Mouse (Mus musculus): ENCODE measurements around the gene Tubgcp2.

Gene Tubgcp2

GRCm38 (mm10) chr7:140036281-140037170 lies at the start of gene Tubgcp2, which contains the start of gene Zfp511:
Gene Tubgcp2 (minus strand): TSS chr7:140036669.
Gene Zfp511 (plus strand): TSS chr7:140036391.
- in situ Hi-C loops (cut with MseI, MboI), result no loop called here

- in situ Hi-C loops (cut with MseI, MboI), result loop anchor here (5.0 to 25.0 kb wide), 2 partner anchors 60 to 730 kb away; partner anchors contain the start of gene Zfp941 (in 1 of the 2)
These were observed 45.8 kb upstream of the Tubgcp2 start, which contains the start of gene Caly for GRCm38 (mm10) chr7:140082242-140082678. Gene Caly (minus strand): TSS chr7:140082548.

DNA sequence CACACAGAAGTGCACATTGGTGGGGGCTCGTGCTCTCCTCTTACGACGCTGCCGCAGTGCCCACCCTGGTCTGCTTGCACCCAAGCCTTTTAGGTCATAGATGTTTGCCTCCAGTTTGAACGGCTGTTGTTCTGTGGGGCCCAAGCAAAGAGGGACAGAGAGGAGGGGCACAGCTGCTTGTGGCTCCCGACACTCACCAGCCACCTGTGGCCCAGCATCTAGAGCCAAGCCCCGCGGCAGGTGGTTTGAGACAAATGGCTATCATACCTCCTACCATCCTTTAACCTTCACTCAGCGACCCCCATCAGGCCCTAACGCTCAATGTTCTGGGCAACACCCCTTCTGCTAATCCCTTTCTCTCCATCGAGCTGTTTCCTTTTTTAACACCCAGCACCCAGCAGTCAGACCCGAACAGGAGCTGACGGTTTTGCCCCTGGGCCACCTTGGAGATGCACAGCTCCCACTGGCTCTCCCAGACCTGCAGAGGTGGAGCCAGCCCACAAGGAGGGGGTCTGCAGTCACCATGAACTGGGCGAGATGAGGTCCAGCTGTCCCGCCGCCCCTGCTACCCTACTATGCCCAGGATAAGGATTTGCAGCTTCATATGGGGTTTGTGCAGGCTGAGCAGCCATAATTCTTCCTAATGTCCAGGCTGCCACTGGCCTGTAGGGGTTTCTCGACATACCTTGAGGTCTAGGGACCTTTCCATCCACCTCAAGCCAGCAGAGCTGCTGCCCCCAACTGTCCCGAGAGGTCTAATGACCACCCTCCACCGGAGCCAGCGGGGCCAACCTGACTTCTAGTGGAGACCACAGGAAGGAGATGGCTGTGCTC lies 45.2 kb upstream of the Tubgcp2 start:
- in situ Hi-C loops (cut with MseI, MboI), result loop anchor here (5.0 to 25.0 kb wide), 2 partner anchors 61 to 731 kb away; partner anchors contain the start of gene Zfp941 (in 1 of the 2)

DNA sequence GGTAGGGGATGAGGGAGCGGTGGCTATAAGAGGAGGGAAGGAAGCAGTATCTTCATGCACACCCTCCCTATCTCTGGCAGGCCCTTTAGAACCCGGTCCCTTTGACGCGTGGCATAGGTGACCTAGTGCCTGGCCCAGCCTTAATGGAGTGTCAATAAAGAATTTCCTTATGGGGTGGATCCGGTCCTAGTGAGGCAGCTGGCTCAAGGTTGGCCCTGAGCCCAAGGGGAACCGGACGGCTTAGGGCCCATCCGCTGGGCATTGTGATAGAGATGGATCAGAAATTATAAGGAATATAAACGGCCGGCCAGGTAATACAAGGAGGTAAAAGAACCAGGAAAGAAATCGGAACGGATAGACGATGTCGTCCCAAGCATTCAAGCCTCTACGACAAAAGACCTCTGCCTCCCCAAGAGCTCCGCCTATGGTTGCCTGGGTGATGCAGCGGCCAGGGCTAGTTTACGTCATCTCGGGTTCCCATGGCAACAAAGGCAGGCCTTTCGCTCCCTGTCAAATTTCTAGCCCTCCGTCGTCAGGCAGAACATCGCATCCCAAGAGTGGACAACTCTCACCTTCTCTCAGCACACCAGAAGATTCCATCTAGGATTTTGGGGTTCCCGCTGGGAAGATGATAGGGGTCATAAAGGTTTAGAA lies 44.2 kb upstream of the Tubgcp2 start:
- in situ Hi-C loops (cut with MseI, MboI), result loop anchor here (5.0 to 25.0 kb wide), 2 partner anchors 62 to 732 kb away; partner anchors contain the start of gene Zfp941 (in 1 of the 2)

GRCm38 (mm10) chr7:140078711-140079110 lies 42.2 kb upstream of the Tubgcp2 start:
- in situ Hi-C loops (cut with MseI, MboI), result loop anchor here in 1 of 2 experiments (5.0 to 25.0 kb wide), 2 partner anchors 64 to 734 kb away; partner anchors contain the start of gene Zfp941

- in situ Hi-C loops (cut with MseI, MboI), result loop anchor here in 1 of 2 experiments (5.0 to 25.0 kb wide), 2 partner anchors 65 to 735 kb away; partner anchors contain the start of gene Zfp941
These were observed 41.2 kb upstream of the Tubgcp2 start for GRCm38 (mm10) chr7:140077698-140078097.

DNA sequence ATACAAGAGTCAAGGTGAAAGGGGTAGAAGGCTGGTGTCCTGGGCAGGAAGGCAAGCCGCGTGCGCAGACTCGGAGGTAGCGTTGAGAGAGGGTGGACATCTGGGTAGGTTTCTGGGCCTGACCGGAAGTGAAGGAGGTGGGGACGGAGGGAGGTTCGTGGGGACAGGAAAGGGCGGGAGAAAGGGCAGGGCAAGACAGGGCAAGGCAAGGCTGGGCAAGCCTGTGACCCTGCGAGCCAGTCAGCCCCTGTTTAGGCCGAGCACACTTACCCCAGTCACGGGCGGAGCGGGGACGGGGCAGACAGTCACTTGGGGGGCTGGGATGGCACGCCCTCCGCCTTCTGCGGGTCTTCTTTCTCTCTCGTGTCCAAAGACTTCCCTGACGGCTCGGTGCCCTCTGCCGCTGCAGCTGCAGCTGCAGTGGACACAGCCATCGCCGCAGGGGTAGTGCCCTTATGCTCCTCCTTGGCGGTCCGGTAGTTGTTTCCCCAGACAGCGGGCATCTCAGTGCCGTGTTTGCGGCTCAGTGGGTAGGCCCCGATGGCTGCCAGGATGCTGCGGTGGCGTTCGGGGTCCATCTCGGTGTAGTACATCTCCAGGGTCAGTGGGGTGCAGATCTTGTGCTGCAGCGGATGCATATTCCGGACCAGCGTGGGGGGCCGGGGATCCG lies 33.7 kb upstream of the Tubgcp2 start:
- in situ Hi-C loops (cut with MseI, MboI), result no loop called here

- in situ Hi-C loops (cut with MseI, MboI), result loop anchor here in 1 of 2 experiments (10.0 kb wide), 2 partner anchors 103 to 163 kb away; no protein-coding TSS in a partner anchor
These were observed 30.9 kb upstream of the Tubgcp2 start for GRCm38 (mm10) chr7:140067397-140067796.

- in situ Hi-C loops (cut with MseI, MboI), result loop anchor here (5.0 to 10.0 kb wide), 3 partner anchors 86 to 158 kb away; partner anchors contain the start of gene 6430531B16Rik (in 1 of the 2)
These were observed 26.6 kb upstream of the Tubgcp2 start for GRCm38 (mm10) chr7:140063092-140063491.

- in situ Hi-C loops (cut with MseI, MboI), result loop anchor here (5.0 to 10.0 kb wide), 3 partner anchors 85 to 158 kb away; partner anchors contain the start of gene 6430531B16Rik (in 1 of the 2)
These were observed 25.8 kb upstream of the Tubgcp2 start for GRCm38 (mm10) chr7:140062307-140062706.

GRCm38 (mm10) chr7:140061832-140062130 lies 25.3 kb upstream of the Tubgcp2 start:
- in situ Hi-C loops (cut with MseI, MboI), result loop anchor here (5.0 to 10.0 kb wide), 3 partner anchors 84 to 157 kb away; partner anchors contain the start of gene 6430531B16Rik (in 1 of the 2)

DNA sequence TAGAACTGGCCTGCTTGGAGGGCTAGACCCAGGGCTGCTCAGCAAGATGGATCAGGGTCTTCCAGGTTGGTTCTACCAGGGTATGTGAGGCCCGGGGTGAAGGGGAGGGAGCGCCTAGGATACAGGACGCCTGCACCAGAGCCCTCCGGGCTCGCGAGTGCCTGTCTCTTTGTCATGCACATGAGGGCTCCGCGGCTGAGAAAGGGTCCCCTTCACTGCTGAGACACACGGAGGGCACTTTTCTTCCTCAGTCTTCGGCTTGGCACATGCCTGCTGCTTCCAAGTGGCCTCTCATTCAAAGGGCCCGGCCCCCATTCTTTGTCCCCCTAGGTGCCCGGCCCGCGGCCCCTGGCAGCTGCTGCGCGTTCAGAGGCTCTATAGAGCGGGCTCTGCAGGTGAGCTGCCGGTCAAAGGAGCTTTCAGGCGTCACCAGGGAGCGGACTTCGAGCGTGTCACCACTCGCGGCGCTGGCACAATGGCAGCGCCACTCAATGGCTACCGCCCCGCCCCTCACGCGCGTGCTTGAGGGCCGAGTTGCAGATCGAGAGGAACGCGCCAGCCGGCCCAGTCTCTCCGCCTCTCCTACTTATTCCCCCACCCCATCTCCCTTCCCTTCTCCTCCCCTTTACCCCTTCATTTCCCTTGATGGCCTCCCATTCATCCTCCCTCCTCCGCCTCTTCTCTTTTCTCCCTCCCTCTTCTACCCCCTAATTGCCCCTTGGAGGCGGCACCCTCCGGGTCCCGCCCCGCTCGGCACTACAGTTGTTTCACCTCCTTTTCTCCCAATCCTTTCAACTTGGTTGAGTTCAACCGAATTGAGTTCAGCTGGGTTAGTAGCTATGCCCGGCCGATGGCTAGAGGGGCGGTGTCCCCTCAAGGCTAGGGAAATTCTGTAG lies 24.7 kb upstream of the Tubgcp2 start:
- in situ Hi-C loops (cut with MseI, MboI), result loop anchor here (5.0 to 10.0 kb wide), 3 partner anchors 84 to 156 kb away; partner anchors contain the start of gene 6430531B16Rik (in 1 of the 2)

GRCm38 (mm10) chr7:140059601-140060000 lies 23.1 kb upstream of the Tubgcp2 start:
- in situ Hi-C loops (cut with MseI, MboI), result no loop called here

- in situ Hi-C loops (cut with MseI, MboI), result no loop called here
These were observed 22.1 kb upstream of the Tubgcp2 start for GRCm38 (mm10) chr7:140058528-140058927.

DNA sequence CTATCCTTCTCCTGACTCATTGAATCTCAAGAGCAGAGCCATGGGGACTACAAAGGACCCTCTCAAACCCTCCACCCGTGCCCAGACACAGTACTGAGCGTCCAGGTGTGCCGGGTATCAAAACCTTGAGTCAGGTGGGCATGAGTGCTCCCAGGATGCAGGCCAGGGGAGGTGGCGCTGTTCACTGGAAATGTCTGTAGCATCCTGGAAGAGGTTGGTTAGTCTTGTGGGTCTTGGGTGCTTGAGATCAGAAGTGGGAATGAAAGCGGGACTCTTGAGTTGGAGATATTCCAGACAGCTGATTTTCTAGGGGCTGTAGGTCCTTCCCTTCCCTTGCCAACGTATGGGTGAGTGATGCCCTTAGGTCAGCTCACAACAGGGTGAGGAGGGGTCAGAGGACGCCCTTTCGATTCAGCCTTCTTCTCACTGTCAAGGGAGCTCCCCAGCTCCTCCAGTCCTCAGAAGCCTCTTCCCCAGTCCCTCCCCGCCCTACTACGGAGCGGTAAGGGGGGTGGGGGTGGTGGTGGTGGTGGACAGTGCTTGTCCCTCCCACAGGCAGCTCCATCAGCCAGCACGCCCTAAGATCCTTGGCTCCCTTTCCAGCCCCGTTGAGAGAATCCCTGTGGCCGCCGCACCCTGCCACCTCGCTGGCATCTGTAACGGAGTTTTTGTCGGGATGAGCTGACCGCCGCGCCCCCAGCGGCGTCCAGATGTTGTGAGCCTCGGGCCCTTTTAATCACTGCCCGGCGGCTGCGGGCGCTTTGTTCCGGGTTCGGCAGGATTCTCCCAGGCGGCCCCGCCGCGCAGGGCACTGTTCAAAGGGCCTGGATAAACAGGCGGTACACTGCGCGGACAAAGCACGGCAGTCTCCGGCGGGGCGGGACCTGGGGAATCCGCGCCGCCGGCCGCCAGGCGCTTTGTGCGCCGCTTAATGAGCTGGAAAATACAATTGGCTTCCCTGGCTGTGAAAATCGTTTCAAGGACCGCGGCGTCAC lies 21.2 kb upstream of the Tubgcp2 start:
- in situ Hi-C loops (cut with MseI, MboI), result no loop called here

GRCm38 (mm10) chr7:140054124-140054523 lies 17.7 kb upstream of the Tubgcp2 start:
- in situ Hi-C loops (cut with MseI, MboI), result no loop called here

- in situ Hi-C loops (cut with MseI, MboI), result no loop called here
These were observed 12.7 kb upstream of the Tubgcp2 start for GRCm38 (mm10) chr7:140049115-140049689.
